Mouse (Mus musculus) left cerebral cortex, postnatal 36 days (tissue): ENCODE measurements around the gene Cdc7. TPM values are rescaled to one million over a fixed set of nuclear protein-coding genes. Genes with fewer than 3 reads are reported as not detected.

Experiments
- DNase-seq, 2 experiments: peaks; one replicate each; pipeline ENCODE4 v3.0.0; 2021 to 2022; ENCODE audit warnings: low spot score in 2 of 2, mixed read lengths in 1 of 2
- intact Hi-C: fragments of 180-260 bp; cut with DNase I; formaldehyde crosslinking; loops from one replicate; pipeline ENCODE4 v1.15.1; 2025
- total RNA-seq, 2 experiments: library from RNA; stranded (reverse); gene quantifications; 2 replicates each; pipeline ENCODE4 v1.2.3; 2021

Gene Cdc7
- total RNA-seq, 2 experiments from 2014 or later: 9.7 to 15.1 TPM

GRCm38 (mm10) chr5:107019904-107020303 lies 55.8 kb downstream of the Cdc7 start:
- intact Hi-C loops: no loop called here
- no peak for DNase-seq

- no peak for DNase-seq
- intact Hi-C loops: no loop called here
Measured at GRCm38 (mm10) chr5:107020366-107020765, 56.2 kb downstream of the Cdc7 start.

GRCm38 (mm10) chr5:107021291-107022063 lies 57.4 kb downstream of the Cdc7 start:
- intact Hi-C loops: no loop called here
- no peak for DNase-seq

- no peak for DNase-seq
- intact Hi-C loops: no loop called here
Measured at GRCm38 (mm10) chr5:107022064-107022428, 57.9 kb downstream of the Cdc7 start.

GRCm38 (mm10) chr5:107023951-107024350 lies 59.8 kb downstream of the Cdc7 start:
- no peak for DNase-seq
- intact Hi-C loops: no loop called here

GRCm38 (mm10) chr5:107025371-107025770 lies 61.2 kb downstream of the Cdc7 start:
- intact Hi-C loops: no loop called here
- no peak for DNase-seq

- intact Hi-C loops: no loop called here
- no peak for DNase-seq
Measured at GRCm38 (mm10) chr5:107025809-107026208, 61.7 kb downstream of the Cdc7 start.

- intact Hi-C loops: no loop called here
- DNase-seq: no peak
Measured at GRCm38 (mm10) chr5:107027616-107028015, 63.5 kb downstream of the Cdc7 start.

GRCm38 (mm10) chr5:107028557-107028956 lies 64.4 kb downstream of the Cdc7 start:
- intact Hi-C loops: no loop called here
- DNase-seq: no peak

- no peak for DNase-seq
- intact Hi-C loops: no loop called here
Measured at GRCm38 (mm10) chr5:107029801-107030200, 65.7 kb downstream of the Cdc7 start.

- intact Hi-C loops: no loop called here
- no peak for DNase-seq
Measured at GRCm38 (mm10) chr5:107030821-107031220, 66.7 kb downstream of the Cdc7 start.

Other genes starting within 250 kb of the Cdc7 start
- 1 to 10 TPM; 1.1 to 1.4 TPM for gene Hfm1, start 38.0 kb upstream of the Cdc7 start, total RNA-seq